Comparison of ENCODE assay signal across 14 mouse cellular contexts in the genomic region with DNA sequence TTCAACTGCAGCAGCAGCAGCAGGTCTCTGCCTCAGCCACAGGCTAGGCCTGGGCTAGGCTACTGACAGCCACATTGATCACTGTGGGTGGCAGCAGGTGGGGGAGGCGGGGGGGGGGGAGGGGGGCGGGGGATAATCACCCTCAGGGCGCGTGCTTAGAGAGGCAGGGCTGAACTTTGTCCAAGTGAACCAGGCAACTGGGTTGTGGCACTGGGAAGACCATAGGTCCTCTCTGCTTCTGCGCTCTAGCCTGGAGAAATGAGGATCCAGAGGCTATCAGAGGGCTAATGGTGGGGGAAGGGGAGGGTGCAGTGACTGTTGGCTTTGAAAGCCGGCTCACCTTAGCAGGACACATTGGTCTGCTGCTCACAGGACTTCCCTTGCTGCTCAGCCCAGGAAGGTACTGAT. TPM values are rescaled to one million over a fixed set of nuclear protein-coding genes. Genes with fewer than 3 reads are reported as not detected.
A peak's percentile ranks its signal among the peaks of the same experiment; 100 is the strongest.
DNase-seq lines count a peak whose midpoint lies in the region; ATAC-seq and TF ChIP-seq lines count a peak whose summit lies in the region.
"Had no signal": no experiment of that assay in that cellular context is flagged by ENCODE, and none has a peak within 500 bp of the region (broad histone marks: within the 10 kb centered on the region; RNA-seq: fewer than 3 reads in every experiment).

No protein-coding gene starts in this region.

- peak overlapping the region; percentile 5; the same call in 1 of the 2 replicates for H3K4me3 ChIP-seq in embryonic facial prominence, embryonic 10.5 days
- H3K4me3 ChIP-seq in hindbrain, embryonic 11.5 days (ENCODE audit: low read depth, low read length): no peak overlapping the region
- no peak overlapping the region for H3K4me3 ChIP-seq in limb, embryonic 10.5 days
- H3K4me3 ChIP-seq in midbrain, postnatal 0 days (ENCODE audit: low read depth, low read length): no peak overlapping the region

- no peak for TF ChIP-seq CTCF in midbrain, postnatal 0 days (IDR thresholded peaks at IDR 0.05)

- 11% methylated on average over 6 of the region's 6 CpGs for WGBS in embryonic facial prominence, embryonic 10.5 days
- 23% methylated on average over 4 of the region's 6 CpGs for WGBS in hindbrain, embryonic 11.5 days
- whole genome bisulfite sequencing in limb, embryonic 10.5 days: 14% methylated on average over 6 of the region's 6 CpGs
- WGBS in midbrain, postnatal 0 days: 24% methylated on average over 4 of the region's 6 CpGs

- ATAC-seq in hindbrain, embryonic 11.5 days (ENCODE audit: low FRiP score): peak; percentile 63
- ATAC-seq in midbrain, postnatal 0 days (ENCODE audit: low FRiP score): no peak

- peaks cover 36% of the 10 kb centered on the region for H3K4me1 ChIP-seq in embryonic facial prominence, embryonic 10.5 days
- peaks cover 26% of the 10 kb centered on the region for H3K4me1 ChIP-seq in hindbrain, embryonic 11.5 days (replicated peaks; ENCODE audit: control insufficient read depth, insufficient read depth, low read length)
- peaks cover 38% of the 10 kb centered on the region for H3K4me1 ChIP-seq in limb, embryonic 10.5 days
- peaks cover 11% of the 10 kb centered on the region; the same call in 1 of the 2 replicates for H3K4me1 ChIP-seq in midbrain, postnatal 0 days (ENCODE audit: insufficient read depth, low read length)

- DNase-seq in embryonic facial prominence, embryonic 10.5 days (ENCODE audit: low spot score): peak; percentile 57
- no peak for DNase-seq in hindbrain, embryonic 11.5 days (ENCODE audit: low spot score)
- DNase-seq in limb, embryonic 10.5 days (ENCODE audit: low spot score): peak; percentile 51
- DNase-seq in midbrain, postnatal 0 days (ENCODE audit: low spot score): peak; percentile 40
- DNase-seq in right cerebral cortex, adult 2 months (ENCODE audit: low spot score in 2 of 2): no peak
- no peak for DNase-seq in urinary bladder, postnatal 36 days (ENCODE audit: low spot score in 2 of 2)
- no peak for DNase-seq in right cerebral cortex, postnatal 4 days
- DNase-seq: gastrocnemius, postnatal 10 days; right cerebral cortex, postnatal 25 days had no signal

- no peak overlapping the region for H3K9ac ChIP-seq in hindbrain, embryonic 11.5 days (ENCODE audit: low read depth, low read length)
- H3K9ac ChIP-seq in midbrain, postnatal 0 days (replicated peaks; ENCODE audit: low read length, poor library complexity, severe bottlenecking): no peak overlapping the region

- H3K36me3 ChIP-seq in embryonic facial prominence, embryonic 10.5 days (replicated peaks): no peaks in the 10 kb centered on the region
- no peaks in the 10 kb centered on the region for H3K36me3 ChIP-seq in hindbrain, embryonic 11.5 days (ENCODE audit: control insufficient read depth, insufficient read depth, low read length)
- H3K36me3 ChIP-seq in limb, embryonic 10.5 days: no peaks in the 10 kb centered on the region
- H3K36me3 ChIP-seq in midbrain, postnatal 0 days (ENCODE audit: insufficient read depth, low read length): no peaks in the 10 kb centered on the region
- H3K36me3 ChIP-seq: G1E had no signal

- H3K4me2 ChIP-seq in hindbrain, embryonic 11.5 days (replicated peaks; ENCODE audit: low read depth, low read length): no peak overlapping the region
- H3K4me2 ChIP-seq in midbrain, postnatal 0 days (ENCODE audit: low read depth, low read length, poor library complexity, severe bottlenecking): no peak overlapping the region

- H3K27ac ChIP-seq in embryonic facial prominence, embryonic 10.5 days (replicated peaks): no peak overlapping the region
- H3K27ac ChIP-seq in hindbrain, embryonic 11.5 days (ENCODE audit: low read depth, low read length): no peak overlapping the region
- no peak overlapping the region for H3K27ac ChIP-seq in limb, embryonic 10.5 days
- H3K27ac ChIP-seq in midbrain, postnatal 0 days (ENCODE audit: low read depth, low read length): peak overlapping the region; percentile 57; the same call in 1 of the 2 replicates
- H3K27ac ChIP-seq: macrophage had no signal

- peaks cover 89% of the 10 kb centered on the region for H3K27me3 ChIP-seq in embryonic facial prominence, embryonic 10.5 days (replicated peaks; ENCODE audit: low read depth, poor library complexity, severe bottlenecking)
- peaks cover 33% of the 10 kb centered on the region for H3K27me3 ChIP-seq in hindbrain, embryonic 11.5 days (ENCODE audit: control insufficient read depth, insufficient read depth, low read length)
- H3K27me3 ChIP-seq in limb, embryonic 10.5 days (ENCODE audit: low read depth, poor library complexity, severe bottlenecking): peaks cover 79% of the 10 kb centered on the region
- H3K27me3 ChIP-seq in midbrain, postnatal 0 days (ENCODE audit: insufficient read depth, low read length): no peaks in the 10 kb centered on the region; the same call in 1 of the 2 replicates

- no peaks in the 10 kb centered on the region for H3K9me3 ChIP-seq in embryonic facial prominence, embryonic 10.5 days
- H3K9me3 ChIP-seq in hindbrain, embryonic 11.5 days (ENCODE audit: control insufficient read depth, low read length): no peaks in the 10 kb centered on the region
- H3K9me3 ChIP-seq in limb, embryonic 10.5 days (replicated peaks): no peaks in the 10 kb centered on the region
- no peaks in the 10 kb centered on the region for H3K9me3 ChIP-seq in midbrain, postnatal 0 days (ENCODE audit: low read length)
- H3K9me3 ChIP-seq: G1E had no signal

RNA-seq across cellular contexts. Expression of gene Als2cl, which starts 4.4 kb away (rescaled TPM):
- 1.5 and 2.1 TPM in 2 replicates for polyA plus RNA-seq in embryonic facial prominence, embryonic 10.5 days (2016; fragmentation: Nextera tagmentation; extraction: Ambion mirVana)
- polyA plus RNA-seq in hindbrain, embryonic 11.5 days (2014; fragmentation: Nextera tagmentation; extraction: Ambion mirVana): 1.0 and 1.1 TPM in 2 replicates
- 1.8 and 1.9 TPM in 2 replicates for polyA plus RNA-seq in limb, embryonic 10.5 days (2016; fragmentation: Nextera tagmentation; extraction: Ambion mirVana)
- total RNA-seq in midbrain, postnatal 0 days (2014; rRNA removed): 5.8 and 9.0 TPM in 2 replicates
- polyA plus RNA-seq in midbrain, postnatal 0 days (2015; fragmentation: Nextera tagmentation; extraction: Ambion mirVana): 1.2 and 1.6 TPM in 2 replicates
- total RNA-seq: G1E had no signal
- polyA plus RNA-seq: G1E had no signal

RNA-seq across cellular contexts. Expression of gene Tmie, which starts 4.6 kb away (rescaled TPM):
- polyA plus RNA-seq in embryonic facial prominence, embryonic 10.5 days (2016; fragmentation: Nextera tagmentation; extraction: Ambion mirVana): 0.31 and 0.60 TPM in 2 replicates
- polyA plus RNA-seq in hindbrain, embryonic 11.5 days (2014; fragmentation: Nextera tagmentation; extraction: Ambion mirVana): 0.18 and 0.34 TPM in 2 replicates
- 0.09 TPM in 1 of 2 replicates, not detected in the other for polyA plus RNA-seq in limb, embryonic 10.5 days (2016; fragmentation: Nextera tagmentation; extraction: Ambion mirVana)
- total RNA-seq in midbrain, postnatal 0 days (2014; rRNA removed): 3.7 and 7.6 TPM in 2 replicates
- polyA plus RNA-seq in midbrain, postnatal 0 days (2015; fragmentation: Nextera tagmentation; extraction: Ambion mirVana): 6.6 and 7.6 TPM in 2 replicates
- polyA plus RNA-seq: G1E had no signal

RNA-seq across cellular contexts. Expression of gene Prss50, which starts 17.5 kb away (rescaled TPM):
- 0.55 and 0.67 TPM in 2 replicates for polyA plus RNA-seq in embryonic facial prominence, embryonic 10.5 days (2016; fragmentation: Nextera tagmentation; extraction: Ambion mirVana)
- polyA plus RNA-seq in hindbrain, embryonic 11.5 days (2014; fragmentation: Nextera tagmentation; extraction: Ambion mirVana): 0.14 and 0.31 TPM in 2 replicates
- 0.69 and 0.83 TPM in 2 replicates for polyA plus RNA-seq in limb, embryonic 10.5 days (2016; fragmentation: Nextera tagmentation; extraction: Ambion mirVana)
- total RNA-seq in midbrain, postnatal 0 days (2014; rRNA removed): 0.57 and 1.0 TPM in 2 replicates
- 1.3 and 1.5 TPM in 2 replicates for polyA plus RNA-seq in midbrain, postnatal 0 days (2015; fragmentation: Nextera tagmentation; extraction: Ambion mirVana)
- total RNA-seq: G1E; heart, postnatal 25 days; left cerebral cortex, postnatal 14 days had no signal
- polyA plus RNA-seq: G1E, macrophage had no signal

RNA-seq across cellular contexts. Expression of gene Prss46, which starts 31.0 kb away (rescaled TPM):
- not detected in 2 replicates for polyA plus RNA-seq in embryonic facial prominence, embryonic 10.5 days (2016; fragmentation: Nextera tagmentation; extraction: Ambion mirVana)
- not detected in 2 replicates for polyA plus RNA-seq in hindbrain, embryonic 11.5 days (2014; fragmentation: Nextera tagmentation; extraction: Ambion mirVana)
- not detected in 2 replicates for polyA plus RNA-seq in limb, embryonic 10.5 days (2016; fragmentation: Nextera tagmentation; extraction: Ambion mirVana)
- not detected in 2 replicates for total RNA-seq in midbrain, postnatal 0 days (2014; rRNA removed)
- 0.12 TPM in 1 of 2 replicates, not detected in the other for polyA plus RNA-seq in midbrain, postnatal 0 days (2015; fragmentation: Nextera tagmentation; extraction: Ambion mirVana)
- total RNA-seq: G1E; heart, postnatal 25 days; left cerebral cortex, postnatal 14 days had no signal
- polyA plus RNA-seq: cortical plate, adult 2 months; G1E had no signal

RNA-seq across cellular contexts. Expression of gene Prss45, which starts 40.9 kb away (rescaled TPM):
- polyA plus RNA-seq in embryonic facial prominence, embryonic 10.5 days (2016; fragmentation: Nextera tagmentation; extraction: Ambion mirVana): not detected in 2 replicates
- 0.13 TPM in 1 of 2 replicates, not detected in the other for polyA plus RNA-seq in hindbrain, embryonic 11.5 days (2014; fragmentation: Nextera tagmentation; extraction: Ambion mirVana)
- not detected in 2 replicates for polyA plus RNA-seq in limb, embryonic 10.5 days (2016; fragmentation: Nextera tagmentation; extraction: Ambion mirVana)
- 1.2 TPM in 1 of 2 replicates, not detected in the other for total RNA-seq in midbrain, postnatal 0 days (2014; rRNA removed)
- 0.46 and 0.54 TPM in 2 replicates for polyA plus RNA-seq in midbrain, postnatal 0 days (2015; fragmentation: Nextera tagmentation; extraction: Ambion mirVana)
- total RNA-seq: gastrocnemius, postnatal 10 days; heart, postnatal 25 days had no signal
- polyA plus RNA-seq: G1E, macrophage had no signal

Comparison
In these comparisons a context has a peak if more than half of its experiments do, and no peak if none do; other contexts are left out.
1. DNase-seq: peak in embryonic facial prominence, embryonic 10.5 days (single experiment), limb, embryonic 10.5 days (single experiment) and midbrain, postnatal 0 days (single experiment); none in hindbrain, embryonic 11.5 days (single experiment), right cerebral cortex, adult 2 months (0 of 2), urinary bladder, postnatal 36 days (0 of 2) and right cerebral cortex, postnatal 4 days (single experiment).